Comparison of ENCODE assay signal across 1 mouse cellular context in the genomic region with DNA sequence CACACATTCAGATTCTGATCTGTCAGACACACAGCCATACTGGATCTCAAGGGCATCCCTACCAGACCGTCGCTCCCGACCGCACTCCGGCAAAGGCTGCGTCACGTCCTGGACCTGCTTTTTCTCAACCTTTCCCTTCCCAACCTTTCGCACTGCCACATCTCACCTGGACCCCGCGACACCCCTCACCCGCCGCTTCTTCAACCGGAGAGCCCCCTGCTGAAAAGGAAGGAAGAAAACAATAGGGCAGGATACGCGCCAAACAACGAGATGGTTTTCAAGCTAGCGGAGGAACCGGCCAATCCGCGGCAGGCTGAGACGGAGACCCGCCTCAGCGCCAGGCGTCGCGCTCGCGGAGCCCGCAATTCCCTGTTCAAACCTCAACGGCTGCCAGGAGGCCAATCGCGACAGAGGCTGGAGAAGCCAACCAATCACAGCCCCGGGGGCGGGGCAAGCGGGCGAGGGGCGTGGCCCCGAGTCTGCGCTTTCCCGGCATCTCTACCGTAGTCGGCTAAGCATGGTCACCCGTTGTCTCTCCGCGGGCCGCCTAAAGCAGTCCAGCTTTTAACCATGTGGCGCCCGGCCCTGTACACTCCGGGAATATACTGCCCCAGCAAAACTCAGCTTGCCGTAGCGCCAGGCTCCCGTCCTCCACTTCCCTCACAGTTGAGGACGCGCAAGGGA.
TF ChIP-seq lines count a peak whose summit lies in the region.

A gene (minus strand): TSS at position 370 of the 684 bp plus-strand sequence.
A gene (plus strand): TSS at position 470 of the 684 bp plus-strand sequence.

TF ChIP-seq in MEL, 35 proteins besides CTCF, POLR2A, EP300 and RAD21 (continued from another document):
- TF ChIP-seq ZKSCAN1 (IDR thresholded peaks at IDR 0.05; ENCODE audit: low read depth, low read length), result no peak
- TF ChIP-seq CHD1 (IDR thresholded peaks at IDR 0.05; ENCODE audit: low read depth, low read length), result no peak; the same call in none of the 2 replicates
- no peak; the same call in 1 of the 2 replicates for TF ChIP-seq HCFC1 (IDR thresholded peaks at IDR 0.05; ENCODE audit: low read depth, low read length)
- no peak for TF ChIP-seq GATA1 (IDR thresholded peaks at IDR 0.05; ENCODE audit: low read depth, low read length)
- no peak for TF ChIP-seq JUND (IDR thresholded peaks at IDR 0.05; ENCODE audit: low read depth, low read length)
- TF ChIP-seq USF2 (IDR thresholded peaks at IDR 0.05; ENCODE audit: borderline replicate concordance in 1 of 2, insufficient read depth in 1 of 2, low read depth in 1 of 2, low read length in 2 of 2), result no peak
- peak; percentile 82; the same call in 1 of the 2 replicates for TF ChIP-seq POLR2AphosphoS2 (IDR thresholded peaks at IDR 0.05; ENCODE audit: low read length)
- TF ChIP-seq NRF1 (IDR thresholded peaks at IDR 0.05; ENCODE audit: insufficient read depth, low read depth, low read length, poor library complexity, severe bottlenecking), result peak; percentile 68
- peak; percentile 88 for TF ChIP-seq MXI1 (IDR thresholded peaks at IDR 0.05; ENCODE audit: low read depth, low read length)
